Mouse (Mus musculus) adrenal gland, adult 10 weeks (tissue): ENCODE data around the gene Terb2. TPM values are rescaled to one million over a fixed set of nuclear protein-coding genes. Genes with fewer than 3 reads are reported as not detected.

Experiments used
- polyA plus RNA-seq: library from polyadenylated mRNA; stranded (reverse); fragments of 350-450 nt; fragmentation: Illumina TruSeq; extraction: RNeasy Lipid Tissue Mini Kit (QIAGEN cat#74804); gene quantifications from one replicate; pipeline ENCODE4 v1.2.3, GENCODE M21; 2014; ENCODE audit warnings: low read depth, low replicate concordance

Gene Terb2
- not detected for polyA plus RNA-seq

GRCm38 (mm10) chr2:122186106-122186505, at the start of gene Terb2, which contains the start of gene Patl2:
Gene Terb2, plus strand, starts transcription at chr2:122186272.
Gene Patl2, minus strand, starts transcription at chr2:122186189.

GRCm38 (mm10) chr2:122147508-122148241, 38.4 kb upstream of the Terb2 start, which contains the start of gene B2m:
Gene B2m, plus strand, starts transcription at chr2:122147686.

GRCm38 (mm10) chr2:122160680-122161079, 25.4 kb upstream of the Terb2 start, which contains the start of gene Trim69:
Gene Trim69, plus strand, starts transcription at chr2:122160700.

GRCm38 (mm10) chr2:122234611-122235288, 48.7 kb downstream of the Terb2 start, which contains the start of gene Sord:
Gene Sord, plus strand, starts transcription at chr2:122234749.

Other genes starting within 250 kb of the Terb2 start
- gene Ctdspl2, start 230.3 kb upstream of the Terb2 start, polyA plus RNA-seq: 68.0 TPM
- gene Mageb3, start 230.2 kb upstream of the Terb2 start, polyA plus RNA-seq: not detected
- 130 TPM for gene Eif3j1, start 157.7 kb upstream of the Terb2 start, polyA plus RNA-seq
- gene Spg11, start 67.9 kb upstream of the Terb2 start, polyA plus RNA-seq: 11.1 TPM
- 6,416 TPM for gene B2m, start 38.6 kb upstream of the Terb2 start, polyA plus RNA-seq
- gene Trim69, start 25.6 kb upstream of the Terb2 start, polyA plus RNA-seq: not detected
- not detected for gene Patl2, start 83 bp upstream of the Terb2 start, polyA plus RNA-seq
- 52.1 TPM for gene Sord, start 48.5 kb downstream of the Terb2 start, polyA plus RNA-seq
- not detected for gene Duox2, start 112.2 kb downstream of the Terb2 start, polyA plus RNA-seq
- not detected for gene Duoxa2, start 112.6 kb downstream of the Terb2 start, polyA plus RNA-seq
- gene Duoxa1, start 127.5 kb downstream of the Terb2 start, polyA plus RNA-seq: not detected
- not detected for gene Duox1, start 129.4 kb downstream of the Terb2 start, polyA plus RNA-seq
- not detected for gene Shf, start 182.9 kb downstream of the Terb2 start, polyA plus RNA-seq
- 1.9 TPM for gene Slc28a2, start 240.2 kb downstream of the Terb2 start, polyA plus RNA-seq